Mouse (Mus musculus): ENCODE results near the gene Zfhx3.

- no peak for TF ChIP-seq EP300 (IDR thresholded peaks at IDR 0.05; ENCODE audit: low read depth)
- no peak for TF ChIP-seq CTCF (IDR thresholded peaks at IDR 0.05; ENCODE audit: low read depth)
These were observed 755.7 kb downstream of the Zfhx3 start for GRCm38 (mm10) chr8:108698101-108698660.

All from liver, embryonic 14.5 days (tissue).